Mouse (Mus musculus): ENCODE measurements around the gene Apopt1. TPM values are rescaled to one million over a fixed set of nuclear protein-coding genes. Genes with fewer than 3 reads are reported as not detected.

Gene Apopt1
- polyA plus RNA-seq, 1 experiment: 363 TPM

DNA sequence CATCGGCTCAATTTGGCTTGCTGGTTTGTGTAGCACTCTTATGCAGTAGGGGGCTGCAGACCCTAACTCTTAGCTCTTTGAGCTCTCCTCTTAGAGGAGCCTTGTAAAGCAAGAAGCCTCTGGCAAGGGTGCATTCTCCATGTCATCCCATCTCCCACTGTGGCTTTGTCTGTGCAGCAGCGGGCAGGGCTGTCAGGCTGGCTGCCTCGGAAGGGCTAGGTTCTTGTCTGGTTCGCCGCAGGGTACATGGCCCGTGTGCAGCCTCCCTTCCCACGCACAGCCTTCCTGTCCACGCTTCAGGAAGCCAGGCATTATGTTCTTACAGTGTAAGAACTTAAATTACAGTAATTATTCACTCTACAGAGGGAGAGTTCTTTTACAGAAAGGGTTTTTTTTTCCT is 5.6 kb downstream of the Apopt1 start:
- no peak for TF ChIP-seq GATA1 (IDR thresholded peaks at IDR 0.05; ENCODE audit: low read length)

DNA sequence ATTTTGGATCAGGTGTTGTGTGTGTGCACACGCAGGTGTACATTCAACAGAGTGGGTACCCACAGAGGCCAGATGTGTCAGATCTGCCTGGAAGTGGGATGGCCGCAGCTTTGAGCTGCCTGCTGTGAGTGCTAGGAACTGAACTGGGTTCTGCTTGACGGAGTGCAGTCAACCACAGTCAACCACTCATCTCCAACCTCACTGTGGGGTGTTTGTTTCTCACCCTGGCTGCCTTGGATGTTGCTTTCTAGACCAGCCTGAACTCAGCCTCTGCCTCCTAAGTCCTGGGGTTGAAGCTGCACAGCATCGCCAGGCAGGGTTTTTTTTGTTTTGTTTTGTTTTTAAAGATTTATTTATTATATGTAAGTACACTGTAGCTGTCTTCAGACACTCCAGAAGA is 7.2 kb downstream of the Apopt1 start:
- TF ChIP-seq GATA1 (IDR thresholded peaks at IDR 0.05; ENCODE audit: low read length): no peak

GRCm38 (mm10) chr12:111722654-111723053 is 9.6 kb downstream of the Apopt1 start:
- no peak for TF ChIP-seq GATA1 (IDR thresholded peaks at IDR 0.05; ENCODE audit: low read length)

DNA sequence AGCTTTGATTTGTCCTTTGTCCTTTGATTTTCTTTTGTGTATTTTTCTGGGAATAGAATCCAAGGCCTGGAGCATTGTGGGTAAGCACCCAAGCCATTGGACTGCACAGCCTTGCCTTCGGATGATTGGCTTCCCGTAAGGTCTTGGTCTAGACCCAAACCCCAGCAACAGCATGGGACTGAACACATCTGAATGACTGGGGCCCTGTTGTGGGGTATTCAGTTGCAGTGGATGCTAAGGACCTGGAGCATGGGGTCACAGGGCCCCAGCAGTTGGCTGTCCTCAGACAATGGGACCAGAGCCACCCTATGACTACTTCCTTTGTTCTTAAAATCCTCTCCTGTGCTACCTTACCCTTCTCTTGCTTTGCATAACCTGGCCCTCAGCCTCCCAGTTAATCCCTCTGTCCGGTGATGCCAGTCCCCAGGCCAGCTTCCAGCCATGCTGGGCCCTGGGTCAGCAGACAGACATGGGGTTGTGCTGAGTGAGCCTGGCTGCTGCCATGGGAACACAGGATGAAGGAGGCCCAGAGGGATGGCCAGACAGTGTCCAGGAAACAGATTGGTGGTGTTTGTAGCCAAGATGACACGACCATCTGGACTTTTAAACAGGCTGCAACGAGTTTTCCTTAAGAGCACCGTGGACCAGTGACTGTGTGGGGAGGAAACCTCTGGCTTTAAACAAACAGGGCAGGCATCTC is 11.7 kb downstream of the Apopt1 start:
- no peak for TF ChIP-seq GATA1 (IDR thresholded peaks at IDR 0.05; ENCODE audit: low read length)

- TF ChIP-seq GATA1 (IDR thresholded peaks at IDR 0.05; ENCODE audit: low read length): no peak
These were observed 12.5 kb downstream of the Apopt1 start for GRCm38 (mm10) chr12:111725338-111726121.

GRCm38 (mm10) chr12:111726122-111726463 is 13.0 kb downstream of the Apopt1 start:
- TF ChIP-seq GATA1 (IDR thresholded peaks at IDR 0.05; ENCODE audit: low read length): no peak

- TF ChIP-seq GATA1 (IDR thresholded peaks at IDR 0.05; ENCODE audit: low read length): no peak
These were observed 14.9 kb downstream of the Apopt1 start for GRCm38 (mm10) chr12:111727956-111728355.

- no peak for TF ChIP-seq GATA1 (IDR thresholded peaks at IDR 0.05; ENCODE audit: low read length)
These were observed 19.1 kb downstream of the Apopt1 start for GRCm38 (mm10) chr12:111731822-111732807.

GRCm38 (mm10) chr12:111732921-111733320 is 19.9 kb downstream of the Apopt1 start:
- TF ChIP-seq GATA1 (IDR thresholded peaks at IDR 0.05; ENCODE audit: low read length): no peak

- no peak for TF ChIP-seq GATA1 (IDR thresholded peaks at IDR 0.05; ENCODE audit: low read length)
These were observed 21.9 kb downstream of the Apopt1 start for GRCm38 (mm10) chr12:111734912-111735311.

- TF ChIP-seq GATA1 (IDR thresholded peaks at IDR 0.05; ENCODE audit: low read length): no peak
These were observed 24.3 kb downstream of the Apopt1 start for GRCm38 (mm10) chr12:111737370-111737769.

DNA sequence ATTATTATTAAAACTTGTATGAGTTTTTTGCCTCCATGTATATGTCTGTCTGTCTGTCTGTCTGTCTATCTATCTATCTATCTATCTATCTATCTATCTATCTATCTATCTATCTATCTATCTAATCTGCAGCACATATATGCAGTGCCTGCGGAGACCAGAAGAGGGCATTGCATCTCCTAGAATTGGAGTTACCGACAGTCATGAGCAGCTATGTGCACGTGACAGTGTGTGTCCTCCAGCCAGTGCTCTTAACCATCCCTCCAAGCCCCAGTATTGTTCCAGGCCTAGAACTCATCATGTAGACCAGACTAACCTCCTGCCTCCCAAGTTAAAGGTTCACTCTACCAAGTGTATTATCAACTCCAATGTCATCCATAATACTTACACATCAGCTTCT is 25.7 kb downstream of the Apopt1 start:
- no peak for TF ChIP-seq GATA1 (IDR thresholded peaks at IDR 0.05; ENCODE audit: low read length)

DNA sequence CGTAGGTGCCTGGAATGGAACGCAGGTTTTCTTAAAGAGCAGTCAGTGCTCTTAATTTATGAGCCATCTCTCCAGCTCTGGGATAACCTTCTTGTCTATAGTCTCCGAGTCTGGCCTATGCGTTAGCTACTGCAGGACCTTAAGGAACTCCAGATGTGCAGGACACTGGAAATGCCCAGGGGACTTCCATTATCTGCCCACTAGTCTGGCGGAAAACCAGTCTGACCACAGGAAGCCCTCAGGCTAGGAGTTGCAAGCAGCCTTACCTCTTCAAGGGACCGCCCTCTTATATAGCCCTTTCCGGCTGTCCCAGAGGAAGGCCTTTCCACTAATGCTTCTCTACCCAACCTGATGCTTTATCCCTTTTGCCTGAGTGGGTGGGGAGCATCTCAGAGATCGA is 28.3 kb downstream of the Apopt1 start:
- TF ChIP-seq GATA1 (IDR thresholded peaks at IDR 0.05; ENCODE audit: low read length): no peak

DNA sequence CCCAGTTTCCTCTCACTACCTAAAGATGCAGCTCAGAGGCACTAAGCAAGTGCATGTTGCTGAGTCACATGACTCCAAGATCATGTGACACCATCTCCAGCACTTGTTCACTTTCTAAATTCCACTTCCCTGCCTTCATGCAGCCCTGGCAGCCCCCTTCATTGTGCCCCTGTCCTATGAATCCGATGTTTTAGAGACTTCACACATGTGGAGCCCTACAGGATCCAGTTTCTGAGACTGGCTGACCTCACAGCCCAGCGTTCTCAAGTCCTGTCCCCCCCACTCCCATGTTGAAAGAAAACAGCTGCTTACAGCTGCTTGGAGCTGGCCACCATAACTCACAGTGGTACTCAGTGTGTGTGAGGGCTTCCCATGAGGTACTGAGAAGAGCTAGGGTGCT is 30.4 kb downstream of the Apopt1 start:
- TF ChIP-seq GATA1 (IDR thresholded peaks at IDR 0.05; ENCODE audit: low read length): no peak

DNA sequence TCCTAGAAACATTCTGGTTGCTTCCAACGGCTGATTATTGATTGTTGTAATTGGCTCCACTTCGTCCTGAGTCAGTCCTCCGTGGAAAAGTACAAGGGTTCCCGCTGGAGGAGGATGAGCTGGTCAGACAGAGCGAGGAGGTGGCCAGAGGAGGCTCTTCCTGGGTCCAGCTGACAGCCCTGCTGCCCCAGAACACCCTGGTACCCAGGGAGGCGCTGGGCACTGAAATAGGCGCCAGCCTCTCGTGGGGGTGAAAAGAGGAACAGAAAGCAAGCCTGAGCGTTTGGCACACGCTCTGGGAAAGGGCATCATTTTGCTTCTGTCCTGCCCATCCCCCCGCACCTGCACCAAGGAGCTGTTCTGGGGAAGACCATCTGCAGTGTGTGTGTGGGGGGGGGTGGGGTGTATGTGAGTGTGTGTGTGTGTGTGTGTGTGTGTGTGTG is 30.9 kb downstream of the Apopt1 start:
- TF ChIP-seq GATA1 (IDR thresholded peaks at IDR 0.05; ENCODE audit: low read length): no peak

GRCm38 (mm10) chr12:111745274-111745673 is 32.2 kb downstream of the Apopt1 start:
- no peak for TF ChIP-seq GATA1 (IDR thresholded peaks at IDR 0.05; ENCODE audit: low read length)

All from G1E-ER4 (cell line).